Comparison of ENCODE assay signal across 9 mouse cellular contexts in the genomic region with DNA sequence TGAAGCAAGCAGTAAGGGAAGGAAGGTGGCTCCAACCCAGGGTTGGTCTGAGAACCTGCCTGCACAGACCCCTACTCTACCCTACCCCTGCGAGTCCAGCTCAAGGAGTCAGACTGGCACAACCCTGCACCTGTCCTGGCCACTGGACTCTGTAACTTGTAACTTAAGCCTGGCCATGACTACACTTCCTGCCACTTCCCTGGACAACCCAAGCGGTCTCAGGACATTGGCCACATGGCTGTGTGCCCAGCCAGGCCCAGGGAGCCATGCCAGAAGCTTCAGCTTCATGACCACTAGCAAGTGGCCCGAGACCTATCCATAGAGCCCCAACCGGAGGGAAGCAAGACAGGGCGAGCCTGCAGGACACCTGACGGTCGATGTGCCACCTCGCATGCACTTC. TPM values are rescaled to one million over a fixed set of nuclear protein-coding genes. Genes with fewer than 3 reads are reported as not detected.
A peak's percentile ranks its signal among the peaks of the same experiment; 100 is the strongest.
DNase-seq lines count a peak whose midpoint lies in the region; ATAC-seq and TF ChIP-seq lines count a peak whose summit lies in the region.
"Had no signal": no experiment of that assay in that cellular context is flagged by ENCODE, and none has a peak within 500 bp of the region (broad histone marks: within the 10 kb centered on the region; RNA-seq: fewer than 3 reads in every experiment).

No protein-coding gene starts in this region.

- DNase-seq in cerebellum, adult 11 months = peak; percentile 29
- DNase-seq in urinary bladder, adult 2 months (ENCODE audit: low spot score) = peak; percentile 35
- no peak for DNase-seq in urinary bladder, postnatal 4 days (ENCODE audit: low spot score in 2 of 2)
- no peak for DNase-seq in heart, postnatal 0 days (ENCODE audit: low spot score)
- DNase-seq in lung, postnatal 10 days = peak; percentile 89
- no peak for DNase-seq in T-cell, adult 2 months (ENCODE audit: low spot score)
- no peak for DNase-seq in forebrain, embryonic 11.5 days (ENCODE audit: low spot score)

- no peak overlapping the region for H3K9ac ChIP-seq in heart, postnatal 0 days (replicated peaks; ENCODE audit: low read depth, low read length)
- H3K9ac ChIP-seq in forebrain, embryonic 11.5 days (ENCODE audit: low read length) = no peak overlapping the region
- H3K9ac ChIP-seq: neural tube, embryonic 13.5 days had no signal

- peak overlapping the region; percentile 73; the same call in 1 of the 2 replicates for H3K27ac ChIP-seq in heart, postnatal 0 days (ENCODE audit: low read depth)
- H3K27ac ChIP-seq in forebrain, embryonic 11.5 days (ENCODE audit: low read depth, low read length) = no peak overlapping the region

- H3K36me3 ChIP-seq in heart, postnatal 0 days (replicated peaks; ENCODE audit: control insufficient read depth, insufficient read depth, low read length) = 0 out of 2 replicates have a peak, but pooled peaks cover 3% of the 10 kb centered on the region
- no peaks in the 10 kb centered on the region for H3K36me3 ChIP-seq in forebrain, embryonic 11.5 days (ENCODE audit: control insufficient read depth, insufficient read depth, low read length)
- H3K36me3 ChIP-seq: neural tube, embryonic 13.5 days had no signal

- no peak for TF ChIP-seq EP300 in heart, postnatal 0 days (IDR thresholded peaks at IDR 0.05; ENCODE audit: low read depth)

- TF ChIP-seq CTCF in heart, postnatal 0 days (IDR thresholded peaks at IDR 0.05; ENCODE audit: low read depth) = no peak

- H3K4me1 ChIP-seq in heart, postnatal 0 days (ENCODE audit: control insufficient read depth, insufficient read depth) = peaks cover 57% of the 10 kb centered on the region
- H3K4me1 ChIP-seq in forebrain, embryonic 11.5 days (replicated peaks; ENCODE audit: control insufficient read depth, insufficient read depth, low read length) = peaks cover 11% of the 10 kb centered on the region

- no peaks in the 10 kb centered on the region for H3K9me3 ChIP-seq in heart, postnatal 0 days (replicated peaks; ENCODE audit: control insufficient read depth, low read length)
- H3K9me3 ChIP-seq in forebrain, embryonic 11.5 days (ENCODE audit: control insufficient read depth, low read length) = no peaks in the 10 kb centered on the region
- H3K9me3 ChIP-seq: neural tube, embryonic 13.5 days had no signal

- H3K27me3 ChIP-seq in heart, postnatal 0 days (ENCODE audit: control insufficient read depth, insufficient read depth, low read length) = no peaks in the 10 kb centered on the region
- H3K27me3 ChIP-seq in forebrain, embryonic 11.5 days (ENCODE audit: control insufficient read depth, insufficient read depth, low read length) = no peaks in the 10 kb centered on the region

- H3K4me3 ChIP-seq in heart, postnatal 0 days (ENCODE audit: low read depth, low read length) = no peak overlapping the region
- no peak overlapping the region for H3K4me3 ChIP-seq in forebrain, embryonic 11.5 days (ENCODE audit: low read depth, low read length)
- H3K4me3 ChIP-seq: neural tube, embryonic 13.5 days had no signal

- no peak for ATAC-seq in cerebellum, adult (ENCODE audit: insufficient number of reproducible peaks, low FRiP score, low TSS enrichment)
- ATAC-seq in heart, postnatal 0 days (ENCODE audit: insufficient read depth, low read depth) = 0 out of 2 replicates have a peak, but pooled peaks have one; percentile 7
- no peak for ATAC-seq in forebrain, embryonic 11.5 days (replicated peaks; ENCODE audit: low FRiP score)

- 56% methylated on average over 8 of the region's 8 CpGs for WGBS in heart, postnatal 0 days
- WGBS in forebrain, embryonic 11.5 days = 91% methylated on average over 8 of the region's 8 CpGs

- no peak overlapping the region for H3K4me2 ChIP-seq in heart, postnatal 0 days (ENCODE audit: low read depth, low read length)
- H3K4me2 ChIP-seq in forebrain, embryonic 11.5 days (ENCODE audit: low read depth, low read length, severe bottlenecking) = no peak overlapping the region
- H3K4me2 ChIP-seq: neural tube, embryonic 13.5 days had no signal

RNA-seq across cellular contexts. Expression of a gene that starts 8.1 kb away (rescaled TPM):
- polyA plus RNA-seq in urinary bladder, adult 2 months (2012; rRNA removed) = 144 and 160 TPM in 2 replicates
- total RNA-seq in heart, postnatal 0 days (2014; rRNA removed; ENCODE audit: low replicate concordance) = 69.6 and 95.7 TPM in 2 replicates
- 16.6 and 16.9 TPM in 2 replicates for polyA plus RNA-seq in heart, postnatal 0 days (2015; fragmentation: Nextera tagmentation; extraction: Ambion mirVana)
- 5.9 and 7.8 TPM in 2 replicates for polyA plus RNA-seq in forebrain, embryonic 11.5 days (2014; fragmentation: Nextera tagmentation; extraction: Ambion mirVana)

RNA-seq across cellular contexts. Expression of a gene that starts 39.6 kb away (rescaled TPM):
- 3,847 and 3,981 TPM in 2 replicates for polyA plus RNA-seq in urinary bladder, adult 2 months (2012; rRNA removed)
- 706 and 957 TPM in 2 replicates for total RNA-seq in heart, postnatal 0 days (2014; rRNA removed; ENCODE audit: low replicate concordance)
- polyA plus RNA-seq in heart, postnatal 0 days (2015; fragmentation: Nextera tagmentation; extraction: Ambion mirVana) = 356 and 378 TPM in 2 replicates
- 423 and 468 TPM in 2 replicates for polyA plus RNA-seq in forebrain, embryonic 11.5 days (2014; fragmentation: Nextera tagmentation; extraction: Ambion mirVana)

RNA-seq across cellular contexts. Expression of a gene that starts 46.3 kb away (rescaled TPM):
- polyA plus RNA-seq in urinary bladder, adult 2 months (2012; rRNA removed) = 84.3 and 84.4 TPM in 2 replicates
- 74.5 and 115 TPM in 2 replicates for total RNA-seq in heart, postnatal 0 days (2014; rRNA removed; ENCODE audit: low replicate concordance)
- polyA plus RNA-seq in heart, postnatal 0 days (2015; fragmentation: Nextera tagmentation; extraction: Ambion mirVana) = 130 and 156 TPM in 2 replicates
- polyA plus RNA-seq in forebrain, embryonic 11.5 days (2014; fragmentation: Nextera tagmentation; extraction: Ambion mirVana) = 200 and 207 TPM in 2 replicates

RNA-seq across cellular contexts. Expression of a gene that starts 55.7 kb away (rescaled TPM):
- polyA plus RNA-seq in urinary bladder, adult 2 months (2012; rRNA removed) = 25.4 and 28.3 TPM in 2 replicates
- 14.6 and 15.3 TPM in 2 replicates for total RNA-seq in heart, postnatal 0 days (2014; rRNA removed; ENCODE audit: low replicate concordance)
- polyA plus RNA-seq in heart, postnatal 0 days (2015; fragmentation: Nextera tagmentation; extraction: Ambion mirVana) = 6.2 and 6.5 TPM in 2 replicates
- polyA plus RNA-seq in forebrain, embryonic 11.5 days (2014; fragmentation: Nextera tagmentation; extraction: Ambion mirVana) = 16.8 and 18.7 TPM in 2 replicates

Comparison
In these comparisons a context has a peak if more than half of its experiments do, and no peak if none do; other contexts are left out.
1. DNase-seq: peak in cerebellum, adult 11 months (single experiment), urinary bladder, adult 2 months (single experiment) and lung, postnatal 10 days (single experiment); none in urinary bladder, postnatal 4 days (0 of 2), heart, postnatal 0 days (single experiment), T-cell, adult 2 months (single experiment) and forebrain, embryonic 11.5 days (single experiment).